Mouse (Mus musculus): ENCODE results near the gene Spata25.
"Not testable (repeated sequence)": the region's sequence is repeated elsewhere in the genome, so short reads cannot be mapped to it uniquely, and the experiment has no call there.

GRCm38 (mm10) chr2:164877376-164878215, 49.3 kb upstream of the Spata25 start:
- TF ChIP-seq POLR2A (IDR thresholded peaks at IDR 0.05; ENCODE audit: borderline replicate concordance, low read depth, low read length); CTCF (IDR thresholded peaks at IDR 0.05; ENCODE audit: low read depth, low read length): not testable (repeated sequence)
